Mouse (Mus musculus): ENCODE measurements at regions not wholly inside any gene's neighbourhood (a gene's known extent, or its start where the extent isn't known, plus 50 kb on each side); places are given as distances from the start of the nearest gene placed in this dataset.

DNA sequence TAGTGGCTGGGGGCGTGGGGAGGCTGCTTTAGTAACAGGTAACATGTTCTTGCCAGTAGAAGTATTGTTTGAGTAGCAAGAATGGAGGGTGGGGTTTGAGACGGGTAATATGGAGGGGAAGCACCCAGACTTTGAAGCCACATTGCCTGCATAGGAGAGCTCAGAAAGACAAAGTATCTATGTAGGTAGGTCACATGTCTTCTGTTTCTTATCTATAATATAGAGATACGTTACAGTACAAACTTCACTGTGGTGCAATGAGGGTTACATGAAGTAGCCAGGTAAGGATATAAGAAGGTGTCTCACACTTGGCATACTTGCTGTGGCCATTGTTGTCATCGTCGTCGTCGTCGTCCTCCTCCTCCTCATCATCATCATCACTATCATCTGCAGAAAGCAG, 77.6 kb upstream of the Slco3a1 start:
- TF ChIP-seq CHD2 (IDR thresholded peaks at IDR 0.05; ENCODE audit: low read depth, low read length): no peak
- no peak for TF ChIP-seq ZC3H11A (IDR thresholded peaks at IDR 0.05; ENCODE audit: borderline replicate concordance, low read depth, low read length)
